Mouse (Mus musculus): ENCODE measurements around the gene Dlg5. TPM values are rescaled to one million over a fixed set of nuclear protein-coding genes. Genes with fewer than 3 reads are reported as not detected.

Dlg5 gene
- polyA plus RNA-seq, 2 experiments, result 42.6 to 83.5 TPM

- Histone ChIP-seq H3K27me3 (ENCODE audit: control insufficient read depth, insufficient read depth, low read length) (no peaks in the 10 kb centered on the region), H3K36me3 (ENCODE audit: control insufficient read depth, insufficient read depth, low read length) (no peaks in the 10 kb centered on the region), H3K4me2 (replicated peaks; ENCODE audit: low read depth, low read length, severe bottlenecking) (peak overlapping the region; percentile 26; the same call in 1 of the 2 replicates), H3K27ac (replicated peaks; ENCODE audit: low read depth, low read length) (peak overlapping the region; percentile 92), H3K9ac (ENCODE audit: low read depth, low read length, severe bottlenecking) (no peak overlapping the region), H3K4me1 (ENCODE audit: control insufficient read depth, insufficient read depth, low read length) (peaks cover 32% of the 10 kb centered on the region), H3K9me3 (ENCODE audit: control insufficient read depth, low read length) (no peaks in the 10 kb centered on the region), H3K4me3 (replicated peaks; ENCODE audit: low read length) (no peak overlapping the region)
- DNase-seq (ENCODE audit: low spot score), result no peak
- TF ChIP-seq POLR2A (IDR thresholded peaks at IDR 0.05; ENCODE audit: borderline replicate concordance, extremely low read depth, insufficient read depth, insufficient read length), result no peak
- no peak; the same call in 1 of the 2 replicates for ATAC-seq (ENCODE audit: low FRiP score, low read depth)
- WGBS, result 52% methylated on average over 6 of the region's 6 CpGs
Observed at GRCm38 (mm10) chr14:24262382-24262781, 16.7 kb upstream of the Dlg5 start.

- whole genome bisulfite sequencing, result 71% methylated on average over 4 of the region's 4 CpGs
Observed at GRCm38 (mm10) chr14:24260391-24260790, 14.7 kb upstream of the Dlg5 start.

GRCm38 (mm10) chr14:24255956-24256355 is 10.2 kb upstream of the Dlg5 start:
- Histone ChIP-seq H3K4me1 (ENCODE audit: control insufficient read depth, insufficient read depth, low read length) (peaks cover 40% of the 10 kb centered on the region), H3K36me3 (ENCODE audit: control insufficient read depth, insufficient read depth, low read length) (no peaks in the 10 kb centered on the region), H3K9ac (ENCODE audit: low read depth, low read length, severe bottlenecking) (peak overlapping the region; percentile 36), H3K4me3 (replicated peaks; ENCODE audit: low read length) (peak overlapping the region; percentile 26), H3K27me3 (ENCODE audit: control insufficient read depth, insufficient read depth, low read length) (no peaks in the 10 kb centered on the region), H3K9me3 (ENCODE audit: control insufficient read depth, low read length) (no peaks in the 10 kb centered on the region), H3K27ac (replicated peaks; ENCODE audit: low read depth, low read length) (peak overlapping the region; percentile 93), H3K4me2 (replicated peaks; ENCODE audit: low read depth, low read length, severe bottlenecking) (peak overlapping the region; percentile 43)
- WGBS, result 14% methylated on average over 2 of the region's 2 CpGs
- no peak for TF ChIP-seq POLR2A (IDR thresholded peaks at IDR 0.05; ENCODE audit: borderline replicate concordance, extremely low read depth, insufficient read depth, insufficient read length)
- peak; percentile 78 for DNase-seq (ENCODE audit: low spot score)
- peak; percentile 68 for ATAC-seq (ENCODE audit: low FRiP score, low read depth)

More at GRCm38 (mm10) chr14:24260391-24260790, 14.7 kb upstream of the Dlg5 start:
- TF ChIP-seq POLR2A (IDR thresholded peaks at IDR 0.05; ENCODE audit: borderline replicate concordance, extremely low read depth, insufficient read depth, insufficient read length), result no peak
- H3K9ac ChIP-seq (ENCODE audit: low read depth, low read length, severe bottlenecking), result no peak overlapping the region
- H3K9me3 ChIP-seq (ENCODE audit: control insufficient read depth, low read length), result no peaks in the 10 kb centered on the region
- H3K4me2 ChIP-seq (replicated peaks; ENCODE audit: low read depth, low read length, severe bottlenecking), result no peak overlapping the region
- H3K36me3 ChIP-seq (ENCODE audit: control insufficient read depth, insufficient read depth, low read length), result no peaks in the 10 kb centered on the region
- H3K27ac ChIP-seq (replicated peaks; ENCODE audit: low read depth, low read length), result no peak overlapping the region
- H3K4me1 ChIP-seq (ENCODE audit: control insufficient read depth, insufficient read depth, low read length), result peaks cover 44% of the 10 kb centered on the region
- no peaks in the 10 kb centered on the region for H3K27me3 ChIP-seq (ENCODE audit: control insufficient read depth, insufficient read depth, low read length)
- H3K4me3 ChIP-seq (replicated peaks; ENCODE audit: low read length), result no peak overlapping the region
- DNase-seq (ENCODE audit: low spot score) (no peak), ATAC-seq (ENCODE audit: low FRiP score, low read depth) (no peak)

GRCm38 (mm10) chr14:24253611-24254202 is 8.0 kb upstream of the Dlg5 start:
- Histone ChIP-seq H3K4me3 (replicated peaks; ENCODE audit: low read length) (peak overlapping the region; percentile 12), H3K27ac (replicated peaks; ENCODE audit: low read depth, low read length) (peak overlapping the region; percentile 93), H3K36me3 (ENCODE audit: control insufficient read depth, insufficient read depth, low read length) (no peaks in the 10 kb centered on the region), H3K9me3 (ENCODE audit: control insufficient read depth, low read length) (no peaks in the 10 kb centered on the region), H3K27me3 (ENCODE audit: control insufficient read depth, insufficient read depth, low read length) (no peaks in the 10 kb centered on the region), H3K4me2 (replicated peaks; ENCODE audit: low read depth, low read length, severe bottlenecking) (peak overlapping the region; percentile 43), H3K9ac (ENCODE audit: low read depth, low read length, severe bottlenecking) (0 out of 2 replicates have a peak overlapping the region, but pooled peaks have one; percentile 8), H3K4me1 (ENCODE audit: control insufficient read depth, insufficient read depth, low read length) (peaks cover 36% of the 10 kb centered on the region)
- DNase-seq (ENCODE audit: low spot score), result peak; percentile 85
- TF ChIP-seq POLR2A (IDR thresholded peaks at IDR 0.05; ENCODE audit: borderline replicate concordance, extremely low read depth, insufficient read depth, insufficient read length), result no peak
- 1% methylated on average over 8 of the region's 8 CpGs for WGBS
- peak; percentile 92 for ATAC-seq (ENCODE audit: low FRiP score, low read depth)

- no peak overlapping the region for H3K27ac ChIP-seq (replicated peaks; ENCODE audit: low read depth, low read length)
- 87% methylated on average over 1 of the region's 1 CpGs for WGBS
- no peak overlapping the region for H3K4me3 ChIP-seq (replicated peaks; ENCODE audit: low read length)
- H3K4me2 ChIP-seq (replicated peaks; ENCODE audit: low read depth, low read length, severe bottlenecking), result no peak overlapping the region
- no peaks in the 10 kb centered on the region for H3K9me3 ChIP-seq (ENCODE audit: control insufficient read depth, low read length)
- H3K27me3 ChIP-seq (ENCODE audit: control insufficient read depth, insufficient read depth, low read length), result no peaks in the 10 kb centered on the region
- H3K36me3 ChIP-seq (ENCODE audit: control insufficient read depth, insufficient read depth, low read length), result no peaks in the 10 kb centered on the region
- no peak overlapping the region for H3K9ac ChIP-seq (ENCODE audit: low read depth, low read length, severe bottlenecking)
- no peak for TF ChIP-seq POLR2A (IDR thresholded peaks at IDR 0.05; ENCODE audit: borderline replicate concordance, extremely low read depth, insufficient read depth, insufficient read length)
- ATAC-seq (ENCODE audit: low FRiP score, low read depth), result no peak
- no peak for DNase-seq (ENCODE audit: low spot score)
- peaks cover 47% of the 10 kb centered on the region for H3K4me1 ChIP-seq (ENCODE audit: control insufficient read depth, insufficient read depth, low read length)
Observed at GRCm38 (mm10) chr14:24251326-24251725, 5.6 kb upstream of the Dlg5 start.

Data from limb, embryonic 14.5 days (tissue).